Mouse (Mus musculus) ES-E14 (cell line): ENCODE data around the gene Clpb. TPM values are rescaled to one million over a fixed set of nuclear protein-coding genes. Genes with fewer than 3 reads are reported as not detected.

Source experiments
- DNase-seq: peaks from one replicate; pipeline ENCODE4 v3.0.0-alpha.2; 2013; ENCODE audit warnings: low read depth, low spot score
- H3K27ac ChIP-seq: 2 replicates; pipeline ENCODE4 v1.5.1; 2012; ENCODE audit warnings: low read depth, mild to moderate bottlenecking, low read length, moderate library complexity, mixed read lengths; ENCODE audit not compliant: poor library complexity, insufficient read depth, severe bottlenecking
- H3K36me3 ChIP-seq: 2 replicates; pipeline ENCODE4 v1.6.1; 2012; ENCODE audit warnings: mild to moderate bottlenecking, low read length, moderate library complexity, mixed read lengths; ENCODE audit not compliant: control insufficient read depth, poor library complexity, insufficient read depth, severe bottlenecking
- H3K4me1 ChIP-seq, 2 experiments: fragments of 150-350 bp in 1 of 2; sonication (generic) in 1 of 2; 2 replicates each; pipeline ENCODE4 v1.6.1; 2012; ENCODE audit warnings: low read length in 2 of 2, mild to moderate bottlenecking in 1 of 2, mixed read lengths in 1 of 2; ENCODE audit not compliant: control insufficient read depth in 2 of 2, insufficient read depth in 2 of 2, poor library complexity in 1 of 2
- H3K4me3 ChIP-seq, 2 experiments: fragments of 150-350 bp in 1 of 2; sonication (generic) in 1 of 2; 2 replicates each; pipeline ENCODE4 v1.5.1; 2012; ENCODE audit warnings: low read length in 2 of 2, low read depth in 1 of 2, mild to moderate bottlenecking in 1 of 2, mixed read lengths in 1 of 2; ENCODE audit not compliant: insufficient read depth in 1 of 2, poor library complexity in 1 of 2, severe bottlenecking in 1 of 2
- H3K9ac ChIP-seq: 2 replicates; pipeline ENCODE4 v1.6.1; 2012; ENCODE audit warnings: low read depth, mild to moderate bottlenecking, low read length, mixed read lengths; ENCODE audit not compliant: poor library complexity, insufficient read depth, severe bottlenecking
- H3K9me3 ChIP-seq: fragments of 150-350 bp; sonication (generic); 2 replicates; pipeline ENCODE4 v1.6.1; 2012; ENCODE audit warnings: low read depth, mild to moderate bottlenecking, low read length; ENCODE audit not compliant: control insufficient read depth, insufficient read depth
- CHD2 ChIP-seq: IDR thresholded peaks from 2 replicates; pipeline ENCODE4 v1.6.1; 2014; ENCODE audit warnings: mild to moderate bottlenecking, low read depth, low read length, inconsistent platforms
- HCFC1 ChIP-seq: IDR thresholded peaks from 2 replicates; pipeline ENCODE4 v1.6.1; 2012; ENCODE audit warnings: low read length, inconsistent platforms, borderline replicate concordance; ENCODE audit not compliant: insufficient read depth
- MAFK ChIP-seq: IDR thresholded peaks from 2 replicates; pipeline ENCODE4 v1.6.1; 2014; ENCODE audit warnings: mild to moderate bottlenecking, low read depth, low read length, inconsistent platforms; ENCODE audit not compliant: insufficient read depth
- ZC3H11A ChIP-seq: IDR thresholded peaks from 2 replicates; pipeline ENCODE4 v1.6.1; 2012; ENCODE audit warnings: low read depth, mild to moderate bottlenecking, inconsistent platforms, low read length, borderline replicate concordance
- ZNF384 ChIP-seq: IDR thresholded peaks from 2 replicates; pipeline ENCODE4 v1.6.1; 2012; ENCODE audit warnings: low read depth, low read length, inconsistent platforms
- in situ Hi-C, 2 experiments: fragments of 600-800 bp; cut with MboI; formaldehyde crosslinking; loops; one replicate each; pipeline ENCODE4 v1.15.1; 2025; ENCODE audit warnings: low sequenced_read_pairs in 2 of 2, inconsistent platforms in 1 of 2; ENCODE audit not compliant: unreplicated experiment in 2 of 2
- total RNA-seq: library from RNA; depleted of rRNA; stranded (reverse); fragments of 300-350 nt; gene quantifications from 2 replicates; pipeline ENCODE4 v1.2.3, GENCODE M21; 2012

Clpb gene
- total RNA-seq, 1 experiment, result 197 TPM

DNA sequence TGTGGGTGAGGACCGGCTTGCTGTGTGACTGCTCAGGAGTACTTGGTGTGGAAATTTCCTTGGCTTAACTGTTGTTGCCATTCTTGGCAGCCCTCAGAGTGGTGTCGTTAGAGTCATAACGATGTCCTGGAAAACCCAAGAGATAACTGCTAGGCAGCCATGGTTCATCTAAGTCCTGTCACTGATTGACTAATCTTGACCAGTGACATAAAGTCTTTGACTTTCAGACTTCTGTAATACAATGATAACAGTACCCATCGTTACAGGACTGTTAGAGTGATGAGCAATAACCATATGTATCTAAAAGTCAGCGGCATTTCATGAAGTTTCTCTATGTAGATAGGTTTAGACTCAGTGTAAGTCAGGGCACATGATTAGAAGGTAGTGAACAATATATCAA, 46.8 kb downstream of the Clpb start:
- H3K4me3 ChIP-seq, result no peak overlapping the region
- H3K9ac ChIP-seq, result no peak overlapping the region
- in situ Hi-C loops, result no loop called here
- TF ChIP-seq HCFC1, result no peak
- no peak for TF ChIP-seq CHD2
- TF ChIP-seq MAFK, result no peak
- no peak for TF ChIP-seq ZC3H11A
- no peak for TF ChIP-seq ZNF384
- H3K36me3 ChIP-seq, result peaks cover 10% of the 10 kb centered on the region
- peaks cover 0 to 2% of the 10 kb centered on the region in 2 experiments; a peak in 2 of 4 replicates for H3K4me1 ChIP-seq
- no peaks in the 10 kb centered on the region for H3K9me3 ChIP-seq
- H3K27ac ChIP-seq, result no peak overlapping the region
- DNase-seq, result no peak

DNA sequence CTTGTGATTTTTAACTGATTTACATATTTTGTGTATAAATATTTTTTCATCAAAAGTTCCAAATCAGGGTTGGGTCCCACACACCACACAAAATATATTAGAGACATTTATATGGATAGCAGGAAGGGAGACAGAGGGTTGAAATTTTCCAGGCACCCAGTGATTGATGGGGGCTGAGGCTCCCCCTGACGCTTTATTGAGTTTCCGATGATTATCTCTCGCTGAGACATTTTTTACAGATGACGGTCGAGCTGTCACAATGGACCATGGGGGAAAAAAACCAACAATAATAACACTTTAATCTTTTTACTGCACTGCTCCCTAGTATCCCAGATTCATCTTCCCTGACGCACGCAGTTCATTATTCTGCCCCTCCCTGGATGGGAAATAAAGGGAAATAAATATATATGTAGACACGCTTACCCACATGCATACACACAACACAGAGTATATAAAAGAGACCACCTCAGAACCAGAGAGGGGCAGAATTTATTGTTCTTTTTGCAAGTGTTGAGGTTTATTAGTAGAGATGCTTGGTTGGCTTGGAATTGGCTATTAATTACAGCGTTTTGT, 50.5 kb downstream of the Clpb start:
- no peaks in the 10 kb centered on the region for H3K9me3 ChIP-seq
- TF ChIP-seq HCFC1 (no peak), ZC3H11A (no peak), ZNF384 (no peak), CHD2 (no peak)
- DNase-seq, result no peak
- peaks cover 0 to 2% of the 10 kb centered on the region in 2 experiments; a peak in 2 of 4 replicates for H3K4me1 ChIP-seq
- H3K36me3 ChIP-seq, result peaks cover 4% of the 10 kb centered on the region; the same call in 1 of the 2 replicates
- in situ Hi-C loops, result no loop called here
- no peak overlapping the region for H3K27ac ChIP-seq
- H3K4me3 ChIP-seq, result no peak overlapping the region
- no peak overlapping the region for H3K9ac ChIP-seq

DNA sequence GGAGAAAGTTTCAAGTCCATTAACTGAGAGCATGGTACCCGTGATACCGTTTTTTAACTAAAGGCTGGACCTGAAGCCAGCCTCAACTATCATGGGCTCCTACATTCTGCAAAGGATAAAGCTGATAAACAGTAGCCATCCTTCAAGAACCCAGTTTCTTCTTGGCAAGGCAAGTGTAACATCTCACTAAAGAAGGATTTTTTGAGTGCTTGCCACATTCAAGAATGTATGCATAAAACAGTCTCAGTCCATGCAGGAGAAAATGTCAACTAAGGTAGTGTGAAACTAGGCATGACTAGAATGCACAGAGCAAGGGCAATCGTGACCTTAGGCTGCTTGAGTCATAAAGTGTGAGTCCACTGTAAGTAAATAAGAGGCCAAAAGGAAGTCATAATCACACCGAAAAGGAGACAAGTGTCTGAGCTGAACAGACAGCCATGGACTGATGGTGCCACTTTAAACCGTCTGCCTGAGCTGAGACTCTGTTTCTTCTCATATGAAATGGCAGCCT, 51.7 kb downstream of the Clpb start:
- Histone ChIP-seq H3K4me3 (no peak overlapping the region), H3K4me1 (peaks cover 0 to 2% of the 10 kb centered on the region in 2 experiments; a peak in 2 of 4 replicates), H3K9ac (no peak overlapping the region), H3K36me3 (peaks cover 4% of the 10 kb centered on the region; the same call in 1 of the 2 replicates), H3K27ac (no peak overlapping the region), H3K9me3 (no peaks in the 10 kb centered on the region)
- in situ Hi-C loops, result no loop called here
- no peak for DNase-seq
- TF ChIP-seq ZNF384 (no peak), HCFC1 (no peak)

DNA sequence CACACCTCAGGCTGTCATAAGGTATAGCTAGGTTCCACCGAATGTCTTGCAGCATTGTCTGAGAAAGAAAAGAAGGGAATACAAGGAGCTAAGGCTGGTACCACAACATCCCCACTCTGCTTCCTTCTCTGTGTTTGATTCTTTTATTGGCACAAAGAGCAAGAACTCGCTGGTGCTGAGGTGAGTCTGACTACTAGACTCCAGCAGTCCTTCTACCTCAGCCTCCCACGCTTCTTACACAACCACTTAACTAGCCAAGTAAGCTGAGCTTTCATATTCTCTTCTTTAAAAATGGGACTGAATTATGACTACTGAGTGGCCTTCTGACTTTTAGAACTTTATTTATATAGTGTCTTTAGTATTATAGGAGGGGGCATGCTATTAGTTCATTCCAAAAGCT, 56.9 kb downstream of the Clpb start:
- Histone ChIP-seq H3K4me1 (no peaks in the 10 kb centered on the region; a peak in 1 of 4 replicates), H3K36me3 (no peaks in the 10 kb centered on the region; the same call in 1 of the 2 replicates), H3K4me3 (no peak overlapping the region), H3K27ac (no peak overlapping the region), H3K9me3 (no peaks in the 10 kb centered on the region), H3K9ac (no peak overlapping the region)
- TF ChIP-seq ZC3H11A (no peak), MAFK (no peak), CHD2 (no peak), ZNF384 (no peak), HCFC1 (no peak)
- in situ Hi-C loops, result no loop called here
- DNase-seq, result no peak

DNA sequence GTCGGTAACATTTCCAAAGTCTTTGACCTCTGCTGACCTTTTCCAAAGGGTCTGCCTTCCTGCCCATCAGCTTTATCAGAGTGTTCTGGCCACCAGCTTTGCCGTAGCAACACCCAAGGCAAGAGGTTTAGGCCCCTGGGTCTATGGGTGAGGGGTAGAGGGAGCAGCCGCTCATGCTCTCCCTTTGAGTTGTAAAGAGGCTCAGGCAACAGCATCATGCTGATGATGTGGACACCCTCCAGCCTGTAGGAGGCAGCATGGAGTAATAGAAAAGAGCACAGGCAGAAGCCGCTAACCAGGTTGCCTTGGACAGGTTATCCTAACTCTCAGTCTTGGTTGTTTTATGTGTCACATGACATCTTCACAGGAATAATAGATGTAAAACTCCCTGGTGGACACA, 61.6 kb downstream of the Clpb start:
- H3K4me3 ChIP-seq, result no peak overlapping the region
- in situ Hi-C loops, result no loop called here
- H3K4me1 ChIP-seq, result no peaks in the 10 kb centered on the region
- TF ChIP-seq MAFK (no peak), CHD2 (no peak), HCFC1 (no peak), ZNF384 (no peak), ZC3H11A (no peak)
- no peak overlapping the region for H3K27ac ChIP-seq
- no peak overlapping the region for H3K9ac ChIP-seq
- DNase-seq, result peak; percentile 42
- H3K36me3 ChIP-seq, result no peaks in the 10 kb centered on the region; the same call in 1 of the 2 replicates
- no peaks in the 10 kb centered on the region for H3K9me3 ChIP-seq
